Mouse (Mus musculus) myocyte (in vitro differentiated cells): ENCODE data around the gene Ank3.

ENCODE experiments used
- E2F4 ChIP-seq: IDR thresholded peaks from one replicate; pipeline ENCODE4 v1.6.1; 2011; ENCODE audit warnings: mild to moderate bottlenecking, control low read depth, moderate library complexity; ENCODE audit not compliant: insufficient read depth
- MAX ChIP-seq: IDR thresholded peaks from one replicate; pipeline ENCODE4 v1.6.1; 2011; ENCODE audit warnings: low read depth, mild to moderate bottlenecking, control low read depth
- MYOD1 ChIP-seq, 3 experiments: IDR thresholded peaks; one replicate each; pipeline ENCODE4 v1.6.1; 2011; ENCODE audit warnings: control low read depth in 2 of 3, low read depth in 2 of 3, mild to moderate bottlenecking in 2 of 3, moderate library complexity in 1 of 3; ENCODE audit not compliant: insufficient read length in 2 of 3, control insufficient read depth in 1 of 3
- MYOG ChIP-seq, 3 experiments: IDR thresholded peaks; one replicate each; pipeline ENCODE4 v1.6.1; 2011; ENCODE audit warnings: control low read depth in 2 of 3, low read depth in 2 of 3, mild to moderate bottlenecking in 2 of 3; ENCODE audit not compliant: insufficient read length in 2 of 3, control insufficient read depth in 1 of 3, insufficient read depth in 1 of 3
- POLR2A ChIP-seq: IDR thresholded peaks from one replicate; pipeline ENCODE4 v1.6.1; 2011; ENCODE audit warnings: low read depth, mild to moderate bottlenecking, control low read depth, moderate library complexity; ENCODE audit not compliant: insufficient read length
- POLR2AphosphoS2 ChIP-seq: IDR thresholded peaks from one replicate; pipeline ENCODE4 v1.6.1; 2011; ENCODE audit warnings: low read depth, control low read depth; ENCODE audit not compliant: insufficient read length
- REST ChIP-seq: IDR thresholded peaks from one replicate; pipeline ENCODE4 v1.6.1; 2011; ENCODE audit warnings: mild to moderate bottlenecking, control low read depth, moderate library complexity; ENCODE audit not compliant: insufficient read depth, insufficient read length
- SRF ChIP-seq: IDR thresholded peaks from one replicate; pipeline ENCODE4 v1.6.1; 2011; ENCODE audit warnings: low read depth; ENCODE audit not compliant: control insufficient read depth, insufficient read length
- TCF12 ChIP-seq: IDR thresholded peaks from one replicate; pipeline ENCODE4 v1.6.1; 2011; ENCODE audit warnings: mild to moderate bottlenecking, control low read depth; ENCODE audit not compliant: poor library complexity, insufficient read depth, severe bottlenecking
- TCF3 ChIP-seq: IDR thresholded peaks from one replicate; pipeline ENCODE4 v1.6.1; 2011; ENCODE audit warnings: low read depth, control low read depth; ENCODE audit not compliant: insufficient read length
- USF1 ChIP-seq: IDR thresholded peaks from one replicate; pipeline ENCODE4 v1.6.1; 2011; ENCODE audit warnings: low read depth, mild to moderate bottlenecking, control low read depth, moderate library complexity

DNA sequence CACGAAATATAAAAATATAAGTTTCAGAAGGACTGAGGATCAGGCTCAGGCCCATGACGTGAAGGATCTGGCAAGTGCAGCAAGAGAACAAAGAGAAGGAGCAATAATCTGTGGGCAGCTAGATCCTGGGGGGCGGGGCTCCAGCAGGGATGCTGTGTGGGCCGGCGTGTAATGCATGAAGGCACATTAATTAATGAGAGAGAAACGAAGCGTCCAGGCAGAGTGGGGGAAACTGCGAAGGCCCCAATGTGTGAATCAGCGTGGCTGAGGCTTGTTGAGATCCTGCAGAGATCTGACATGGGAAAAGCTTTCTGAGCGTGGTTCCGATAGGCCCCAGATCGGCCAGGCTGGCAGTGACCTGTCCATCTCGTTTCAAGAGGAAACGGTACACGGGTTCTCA, 279.7 kb downstream of the Ank3 start:
- TF ChIP-seq REST (no peak), E2F4 (no peak), USF1 (no peak), POLR2A (no peak), POLR2AphosphoS2 (no peak), MYOG (IDR thresholded peaks at IDR 0.05; ENCODE audit: control insufficient read depth in 1 of 3, insufficient read depth in 1 of 3, insufficient read length in 2 of 3, low read depth in 2 of 3) (no peak), TCF12 (no peak), SRF (no peak), MYOD1 (IDR thresholded peaks at IDR 0.05; ENCODE audit: control insufficient read depth in 1 of 3, insufficient read length in 2 of 3, low read depth in 2 of 3) (no peak), MAX (no peak), TCF3 (no peak)
